Mouse (Mus musculus) hindbrain, embryonic 15.5 days (tissue): ENCODE results near the gene BC029722. TPM values are rescaled to one million over a fixed set of nuclear protein-coding genes. Genes with fewer than 3 reads are reported as not detected.

Experiments used
- ATAC-seq: fragments of 200-750 bp; cut with Nextera tagmentation; 2 replicates; pipeline ENCODE4 v1.8.0; 2017; ENCODE audit warnings: low read depth, moderate number of reproducible peaks, moderate TSS enrichment; ENCODE audit not compliant: low FRiP score
- H3K27ac ChIP-seq: fragments of 300-500 bp; sonication (generic); replicated peaks from 2 replicates; pipeline ENCODE4 v1.5.1; 2015; ENCODE audit warnings: mild to moderate bottlenecking, inconsistent platforms
- H3K27me3 ChIP-seq: fragments of 300-500 bp; sonication (generic); 2 replicates; pipeline ENCODE4 v1.6.1; 2015; ENCODE audit warnings: control low read depth, inconsistent platforms
- H3K36me3 ChIP-seq: fragments of 300-500 bp; sonication (generic); 2 replicates; pipeline ENCODE4 v1.6.1; 2015; ENCODE audit warnings: control low read depth, inconsistent platforms
- H3K4me1 ChIP-seq: fragments of 300-500 bp; sonication (generic); replicated peaks from 2 replicates; pipeline ENCODE4 v1.6.1; 2015; ENCODE audit warnings: control low read depth, inconsistent platforms
- H3K4me2 ChIP-seq: fragments of 300-500 bp; sonication (generic); 2 replicates; pipeline ENCODE4 v1.6.1; 2015; ENCODE audit warnings: moderate library complexity, mild to moderate bottlenecking, inconsistent platforms
- H3K4me3 ChIP-seq: fragments of 300-500 bp; sonication (generic); 2 replicates; pipeline ENCODE4 v1.5.1; 2015; ENCODE audit warnings: mild to moderate bottlenecking, inconsistent platforms
- H3K9ac ChIP-seq: fragments of 300-500 bp; sonication (generic); 2 replicates; pipeline ENCODE4 v1.6.1; 2015; ENCODE audit warnings: inconsistent platforms
- H3K9me3 ChIP-seq: fragments of 300-500 bp; sonication (generic); 2 replicates; pipeline ENCODE4 v1.6.1; 2016; ENCODE audit warnings: control low read depth, inconsistent platforms
- WGBS: fragments of 180-500 bp; shearing (Covaris S2); methylation state at CpG from one replicate; pipeline ENCODE4 v1.1.7; 2015; 5-methylcytosine and 5-hydroxymethylcytosine counted together
- polyA plus RNA-seq: library from polyadenylated mRNA; unstranded; fragments of >200 nt; fragmentation: Nextera tagmentation; extraction: Ambion mirVana; gene quantifications from 2 replicates; pipeline ENCODE4 v1.2.1, GENCODE M21; 2015

The BC029722 gene
- polyA plus RNA-seq, 1 experiment from 2014 or later, result 42.7 TPM

DNA sequence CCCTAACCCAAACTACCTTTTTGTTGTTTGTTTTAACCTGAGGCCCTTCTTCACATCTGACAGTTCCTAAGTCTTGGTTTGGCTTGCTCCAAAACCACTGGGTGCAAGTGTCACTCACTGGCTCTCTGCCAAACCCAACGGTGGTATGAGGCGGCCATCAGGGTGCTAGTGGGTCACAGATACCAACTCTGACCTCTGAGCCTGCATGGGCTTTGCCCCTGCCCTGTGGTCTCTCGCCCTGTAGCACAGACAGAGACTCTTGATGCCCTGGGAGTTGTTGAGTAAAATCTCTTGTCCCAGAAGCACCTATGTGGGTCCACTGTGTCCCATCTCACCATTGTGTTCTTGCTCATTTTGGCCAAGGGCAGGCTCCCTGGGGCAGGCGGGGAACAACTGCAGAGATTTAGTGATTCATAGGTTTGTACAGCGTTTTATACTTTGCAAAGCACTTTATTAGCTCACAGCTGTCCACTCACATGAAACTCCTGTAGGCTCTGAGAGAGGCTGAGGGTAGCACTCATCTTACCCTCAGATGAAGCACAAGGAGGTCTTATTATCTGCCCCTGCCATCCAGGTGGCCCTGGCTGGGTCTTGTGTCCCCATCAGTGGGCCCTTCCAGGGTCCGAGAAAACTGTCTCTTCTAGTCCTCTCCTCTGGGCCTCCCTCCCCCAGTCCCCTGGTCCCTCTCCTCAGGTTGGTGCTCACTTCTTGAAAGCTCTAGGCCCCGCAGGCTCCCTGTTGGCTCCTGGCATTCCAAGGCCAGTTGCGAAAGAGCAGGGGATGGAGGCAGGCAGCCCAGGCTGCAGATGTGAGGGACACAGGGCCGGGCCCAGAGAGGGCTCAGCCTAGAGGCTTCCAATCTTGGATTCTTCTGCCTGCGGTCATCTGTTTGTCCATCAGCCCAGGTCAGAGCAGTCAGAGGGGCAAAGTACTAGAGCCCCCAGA, 1.7 kb downstream of the BC029722 start:
- H3K4me2 ChIP-seq, result peak overlapping the region; percentile 83
- peaks cover 26% of the 10 kb centered on the region for H3K4me1 ChIP-seq
- H3K9me3 ChIP-seq, result no peaks in the 10 kb centered on the region
- H3K36me3 ChIP-seq, result peaks cover 40% of the 10 kb centered on the region
- peak overlapping the region; percentile 80 for H3K27ac ChIP-seq
- H3K27me3 ChIP-seq, result no peaks in the 10 kb centered on the region
- H3K4me3 ChIP-seq, result peak overlapping the region; percentile 58; the same call in 1 of the 2 replicates
- 81% methylated on average over 10 of the region's 10 CpGs for WGBS
- no peak for ATAC-seq
- 0 out of 2 replicates have a peak overlapping the region, but pooled peaks have one; percentile 77 for H3K9ac ChIP-seq

DNA sequence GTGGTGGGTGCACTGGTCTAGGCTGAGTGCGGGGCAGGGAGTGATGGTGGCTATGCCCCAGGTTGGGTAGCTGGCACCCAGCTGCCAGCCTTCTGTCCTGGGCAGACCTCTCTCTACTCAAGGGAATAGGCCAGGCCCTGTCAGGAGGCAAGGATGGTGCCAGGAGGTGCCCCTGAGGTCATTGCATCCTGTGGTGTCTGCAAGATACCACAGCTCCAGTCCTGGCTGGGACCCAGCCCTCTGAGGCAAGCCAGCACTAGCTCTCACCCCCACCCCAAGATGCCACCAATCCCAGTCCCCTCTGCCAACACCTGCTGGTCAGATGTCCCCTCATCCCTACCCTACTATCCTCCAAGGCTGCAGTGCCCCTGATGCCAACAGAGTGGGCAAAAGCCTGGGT, 3.0 kb downstream of the BC029722 start:
- Histone ChIP-seq H3K27ac (no peak overlapping the region), H3K27me3 (no peaks in the 10 kb centered on the region), H3K4me3 (no peak overlapping the region), H3K4me2 (no peak overlapping the region), H3K9me3 (no peaks in the 10 kb centered on the region), H3K9ac (no peak overlapping the region), H3K4me1 (peaks cover 26% of the 10 kb centered on the region), H3K36me3 (peaks cover 32% of the 10 kb centered on the region)
- no peak for ATAC-seq
- WGBS, result 100% methylated on average over 1 of the region's 1 CpGs

DNA sequence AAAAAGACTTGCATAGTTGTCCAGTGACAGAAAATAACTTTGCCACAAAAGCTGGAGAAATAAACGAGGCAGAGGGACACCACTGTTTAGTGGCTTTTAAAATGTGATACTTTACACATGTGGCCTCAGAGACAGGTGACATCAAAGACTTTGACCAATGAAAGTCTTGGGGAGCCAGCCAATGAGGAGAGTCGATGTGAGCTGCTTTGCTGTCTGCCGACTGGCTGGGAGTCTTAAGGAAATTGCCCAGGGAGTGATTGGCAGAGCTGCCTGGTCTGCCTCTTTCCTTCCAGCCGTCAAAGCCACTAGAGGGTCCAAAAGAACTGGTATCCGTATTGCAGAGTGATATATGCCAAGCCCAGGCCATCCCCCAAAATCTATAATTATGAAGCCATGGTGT, 4.4 kb downstream of the BC029722 start:
- Histone ChIP-seq H3K27ac (no peak overlapping the region), H3K36me3 (peaks cover 33% of the 10 kb centered on the region), H3K4me1 (peaks cover 25% of the 10 kb centered on the region), H3K9ac (no peak overlapping the region), H3K27me3 (no peaks in the 10 kb centered on the region), H3K4me3 (no peak overlapping the region), H3K4me2 (no peak overlapping the region), H3K9me3 (no peaks in the 10 kb centered on the region)
- no peak for ATAC-seq
- WGBS, result 31% methylated on average over 5 of the region's 5 CpGs

DNA sequence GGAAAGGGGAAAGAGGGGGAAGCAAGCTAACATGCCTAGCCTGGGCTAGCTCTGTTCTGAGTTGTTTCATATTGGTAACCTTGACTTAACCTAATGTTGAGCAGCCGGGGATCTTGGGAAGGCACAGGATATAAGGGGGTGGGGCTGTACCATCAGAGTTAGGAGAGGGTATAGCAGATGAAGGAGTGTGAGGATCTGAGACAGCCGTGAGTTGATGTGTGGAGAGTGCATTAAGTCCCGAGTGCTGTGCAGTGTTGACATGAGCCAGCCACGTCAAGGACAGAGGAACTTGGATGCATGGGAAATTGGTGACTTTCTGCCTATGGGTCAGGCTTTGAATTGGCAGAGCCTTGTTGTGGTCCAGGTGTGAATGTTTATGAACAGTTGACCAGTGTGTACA, 6.6 kb downstream of the BC029722 start:
- peaks cover 44% of the 10 kb centered on the region for H3K36me3 ChIP-seq
- H3K9ac ChIP-seq, result no peak overlapping the region
- WGBS, result 91% methylated on average over 4 of the region's 4 CpGs
- no peak overlapping the region for H3K4me2 ChIP-seq
- peaks cover 4% of the 10 kb centered on the region for H3K4me1 ChIP-seq
- no peaks in the 10 kb centered on the region for H3K9me3 ChIP-seq
- ATAC-seq, result no peak
- H3K27ac ChIP-seq, result no peak overlapping the region
- H3K4me3 ChIP-seq, result no peak overlapping the region
- no peaks in the 10 kb centered on the region for H3K27me3 ChIP-seq

DNA sequence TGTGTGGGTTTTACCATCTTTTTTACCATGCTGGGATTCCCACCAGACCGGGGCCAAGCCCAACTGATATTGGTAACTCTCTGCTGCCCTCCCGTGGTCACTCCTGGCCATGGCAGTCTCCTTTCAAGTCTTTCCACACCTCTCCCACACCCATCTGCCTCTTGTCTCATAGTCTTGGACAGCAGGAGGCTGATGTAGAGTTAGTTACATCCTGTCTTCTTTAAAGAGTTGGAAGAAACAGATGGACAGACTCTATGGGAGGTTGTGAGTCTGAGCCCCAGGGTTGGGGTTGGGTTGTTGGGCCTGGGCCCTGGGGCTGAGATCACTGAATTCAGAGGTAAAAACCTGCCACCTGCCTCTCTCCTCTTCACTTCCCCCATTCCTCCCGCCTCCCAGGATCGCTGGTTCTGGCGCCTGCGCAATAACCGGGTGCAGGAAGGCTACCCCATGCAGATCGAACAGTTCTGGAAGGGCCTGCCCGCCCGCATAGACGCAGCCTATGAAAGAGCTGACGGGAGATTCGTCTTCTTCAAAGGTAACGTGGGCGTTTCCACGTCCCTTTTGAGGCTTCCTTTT, 7.3 kb downstream of the BC029722 start:
- H3K9me3 ChIP-seq, result no peaks in the 10 kb centered on the region
- no peak for ATAC-seq
- no peak overlapping the region for H3K4me2 ChIP-seq
- no peak overlapping the region for H3K27ac ChIP-seq
- peaks cover 44% of the 10 kb centered on the region for H3K36me3 ChIP-seq
- H3K27me3 ChIP-seq, result no peaks in the 10 kb centered on the region
- no peak overlapping the region for H3K9ac ChIP-seq
- no peaks in the 10 kb centered on the region for H3K4me1 ChIP-seq
- no peak overlapping the region for H3K4me3 ChIP-seq
- 40% methylated on average over 16 of the region's 16 CpGs for WGBS

DNA sequence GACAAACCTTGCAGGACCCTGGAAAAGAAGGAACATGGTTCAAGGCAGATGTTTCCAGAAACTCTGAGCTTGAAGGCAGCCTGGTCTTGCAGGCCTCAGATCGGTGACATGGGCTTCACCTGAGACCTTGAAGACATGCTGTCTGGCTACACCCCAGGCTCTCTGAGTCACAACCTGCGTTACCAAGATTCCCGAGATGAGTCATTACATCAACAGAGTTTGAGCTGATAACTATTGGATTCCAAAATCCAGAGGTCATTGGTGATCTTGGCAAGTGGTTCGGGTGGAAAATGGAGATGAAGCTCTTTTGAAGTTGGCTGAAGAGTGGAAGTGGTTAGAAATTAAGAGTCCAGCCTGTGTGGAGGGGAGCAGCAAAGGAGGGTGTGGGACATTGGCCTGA, 9.6 kb downstream of the BC029722 start:
- ATAC-seq, result no peak
- no peaks in the 10 kb centered on the region for H3K27me3 ChIP-seq
- no peak overlapping the region for H3K27ac ChIP-seq
- 85% methylated on average over 4 of the region's 4 CpGs for WGBS
- peaks cover 31% of the 10 kb centered on the region for H3K36me3 ChIP-seq
- H3K4me3 ChIP-seq, result no peak overlapping the region
- H3K9me3 ChIP-seq, result no peaks in the 10 kb centered on the region
- H3K9ac ChIP-seq, result no peak overlapping the region
- H3K4me1 ChIP-seq, result 0 out of 2 replicates have a peak, but pooled peaks cover 3% of the 10 kb centered on the region
- H3K4me2 ChIP-seq, result no peak overlapping the region

DNA sequence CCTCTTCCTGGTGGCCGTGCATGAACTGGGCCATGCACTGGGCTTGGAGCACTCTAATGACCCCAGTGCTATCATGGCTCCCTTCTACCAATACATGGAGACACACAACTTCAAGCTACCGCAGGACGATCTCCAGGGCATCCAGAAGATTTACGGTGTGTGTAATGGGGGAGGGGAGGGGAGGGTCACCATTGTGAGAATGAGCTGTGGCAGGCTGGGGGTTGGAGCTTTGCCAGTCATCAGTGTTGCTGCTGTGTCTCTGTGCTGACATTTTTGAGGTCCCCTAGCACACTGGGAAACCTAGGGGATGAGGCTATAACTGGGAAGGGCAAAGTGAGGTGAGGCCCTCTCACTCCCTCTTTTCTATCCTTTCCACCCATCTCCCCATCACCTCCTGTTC, 11.8 kb downstream of the BC029722 start:
- H3K9ac ChIP-seq, result no peak overlapping the region
- 0 out of 2 replicates have a peak, but pooled peaks cover 3% of the 10 kb centered on the region for H3K4me1 ChIP-seq
- WGBS, result 76% methylated on average over 4 of the region's 4 CpGs
- no peak overlapping the region for H3K4me3 ChIP-seq
- no peaks in the 10 kb centered on the region for H3K27me3 ChIP-seq
- peaks cover 28% of the 10 kb centered on the region for H3K36me3 ChIP-seq
- no peaks in the 10 kb centered on the region for H3K9me3 ChIP-seq
- no peak for ATAC-seq
- no peak overlapping the region for H3K4me2 ChIP-seq
- H3K27ac ChIP-seq, result no peak overlapping the region

DNA sequence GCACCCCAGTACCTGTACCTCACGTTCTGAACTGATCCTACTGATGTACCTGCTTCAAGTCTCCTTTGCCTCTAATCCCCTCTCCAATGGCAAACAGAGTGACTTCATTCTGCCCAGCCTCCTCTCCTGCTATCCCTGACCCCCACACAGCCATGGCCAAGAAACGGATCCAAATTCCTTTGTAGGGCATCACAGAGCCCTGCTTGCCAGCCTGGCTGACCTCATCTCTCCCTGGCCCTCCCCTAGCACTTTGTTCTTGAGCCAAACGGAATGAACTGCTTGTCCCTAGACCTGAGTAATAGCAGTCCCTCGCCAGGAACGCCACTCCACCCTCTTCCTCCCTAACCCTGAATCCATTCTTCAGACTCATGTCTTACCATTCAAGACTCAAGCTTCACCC, 12.7 kb downstream of the BC029722 start:
- 74% methylated on average over 5 of the region's 5 CpGs for WGBS
- H3K4me1 ChIP-seq, result 0 out of 2 replicates have a peak, but pooled peaks cover 3% of the 10 kb centered on the region

DNA sequence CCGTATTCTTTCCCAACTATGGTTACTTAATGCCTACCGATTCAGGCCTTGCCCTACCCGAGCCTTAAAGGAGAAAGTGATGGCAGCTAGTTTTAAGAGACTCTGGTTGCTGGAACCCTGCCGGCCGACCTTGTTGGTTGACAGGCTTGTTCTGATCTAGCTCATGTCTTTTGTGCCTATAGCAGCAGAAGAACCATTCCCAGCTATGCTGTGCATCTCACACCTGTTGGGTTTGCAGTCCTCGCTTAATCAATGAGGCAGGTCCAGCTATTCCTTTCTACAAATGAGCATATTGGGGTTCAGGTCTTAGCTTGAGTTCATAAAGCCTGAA, 13.3 kb downstream of the BC029722 start:
- 0 out of 2 replicates have a peak, but pooled peaks cover 3% of the 10 kb centered on the region for H3K4me1 ChIP-seq
- peaks cover 38% of the 10 kb centered on the region for H3K36me3 ChIP-seq
- no peaks in the 10 kb centered on the region for H3K27me3 ChIP-seq
- no peak overlapping the region for H3K27ac ChIP-seq
- H3K4me3 ChIP-seq, result no peak overlapping the region
- no peaks in the 10 kb centered on the region for H3K9me3 ChIP-seq
- no peak overlapping the region for H3K9ac ChIP-seq
- H3K4me2 ChIP-seq, result no peak overlapping the region
- 86% methylated on average over 6 of the region's 6 CpGs for WGBS
- no peak for ATAC-seq

More for the DNA sequence above, 12.7 kb downstream of the BC029722 start:
- Histone ChIP-seq H3K36me3 (peaks cover 35% of the 10 kb centered on the region), H3K9me3 (no peaks in the 10 kb centered on the region), H3K9ac (no peak overlapping the region), H3K4me2 (no peak overlapping the region), H3K27me3 (no peaks in the 10 kb centered on the region), H3K27ac (no peak overlapping the region), H3K4me3 (no peak overlapping the region)
- ATAC-seq, result no peak

DNA sequence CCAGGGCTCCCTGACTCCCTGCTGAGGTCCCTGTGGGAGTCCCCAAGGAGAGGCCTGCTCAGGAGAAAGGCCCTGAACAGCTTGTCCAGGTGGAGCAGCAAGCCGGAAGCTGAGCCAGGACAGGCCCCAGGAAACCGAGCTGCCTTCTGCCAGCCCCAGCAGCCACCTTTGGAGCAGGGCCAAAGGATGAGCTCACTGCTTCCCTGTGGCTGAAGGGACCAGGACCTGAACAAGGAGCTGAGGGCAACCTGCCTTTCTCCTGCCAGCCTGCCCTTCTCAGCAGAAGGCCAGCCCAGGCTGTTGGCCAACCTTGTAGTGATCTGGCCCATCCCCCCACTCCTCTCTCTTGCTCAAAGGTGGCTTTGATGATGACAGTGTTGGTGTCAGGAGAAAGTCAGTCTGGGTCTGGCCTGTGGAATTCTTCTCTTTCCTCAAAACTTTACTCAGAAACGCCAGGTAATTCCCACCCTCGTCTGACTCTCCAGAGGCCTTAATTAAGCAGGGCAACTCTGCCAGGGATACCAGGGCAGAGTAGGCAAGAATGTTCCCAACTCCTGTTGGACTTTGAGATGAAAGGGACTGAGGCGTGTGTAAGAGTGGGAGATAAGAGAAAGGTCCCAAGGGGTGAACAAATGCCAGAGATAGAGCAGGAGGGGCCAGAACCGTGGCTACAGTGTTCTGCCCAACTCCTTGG, 13.8 kb downstream of the BC029722 start:
- H3K36me3 ChIP-seq, result peaks cover 37% of the 10 kb centered on the region

DNA sequence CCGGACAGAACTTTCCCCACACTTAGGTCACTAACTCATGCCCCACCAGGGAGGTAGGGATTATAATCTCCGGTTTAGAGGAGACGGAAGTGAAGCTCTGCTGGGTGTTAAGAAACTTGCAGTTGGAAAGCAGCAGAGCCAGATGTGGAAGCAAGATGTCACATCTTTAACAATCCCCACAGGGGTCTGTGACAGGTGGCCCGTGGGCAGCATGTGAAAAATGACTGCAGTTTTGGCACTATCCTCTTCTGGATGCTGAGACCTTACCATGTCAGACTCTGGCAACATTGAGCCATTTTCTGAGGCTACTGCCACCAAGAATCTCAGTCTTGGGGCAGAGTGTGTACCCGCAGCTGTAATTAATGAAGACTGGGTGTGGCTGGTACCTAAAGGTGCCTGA, 15.2 kb downstream of the BC029722 start:
- 77% methylated on average over 5 of the region's 5 CpGs for WGBS
- no peak for ATAC-seq
- Histone ChIP-seq H3K4me3 (no peak overlapping the region), H3K27me3 (no peaks in the 10 kb centered on the region), H3K4me2 (no peak overlapping the region), H3K9me3 (no peaks in the 10 kb centered on the region), H3K36me3 (peaks cover 43% of the 10 kb centered on the region), H3K4me1 (0 out of 2 replicates have a peak, but pooled peaks cover 3% of the 10 kb centered on the region), H3K9ac (no peak overlapping the region), H3K27ac (no peak overlapping the region)

More for the DNA sequence above, 13.8 kb downstream of the BC029722 start:
- no peak overlapping the region for H3K9ac ChIP-seq
- H3K4me3 ChIP-seq, result no peak overlapping the region
- H3K4me2 ChIP-seq, result no peak overlapping the region
- no peaks in the 10 kb centered on the region for H3K9me3 ChIP-seq
- 0 out of 2 replicates have a peak, but pooled peaks cover 3% of the 10 kb centered on the region for H3K4me1 ChIP-seq
- ATAC-seq, result peak; percentile 46; the same call in 1 of the 2 replicates
- 59% methylated on average over 6 of the region's 6 CpGs for WGBS
- H3K27ac ChIP-seq, result no peak overlapping the region; the same call in 1 of the 2 replicates
- no peaks in the 10 kb centered on the region for H3K27me3 ChIP-seq

DNA sequence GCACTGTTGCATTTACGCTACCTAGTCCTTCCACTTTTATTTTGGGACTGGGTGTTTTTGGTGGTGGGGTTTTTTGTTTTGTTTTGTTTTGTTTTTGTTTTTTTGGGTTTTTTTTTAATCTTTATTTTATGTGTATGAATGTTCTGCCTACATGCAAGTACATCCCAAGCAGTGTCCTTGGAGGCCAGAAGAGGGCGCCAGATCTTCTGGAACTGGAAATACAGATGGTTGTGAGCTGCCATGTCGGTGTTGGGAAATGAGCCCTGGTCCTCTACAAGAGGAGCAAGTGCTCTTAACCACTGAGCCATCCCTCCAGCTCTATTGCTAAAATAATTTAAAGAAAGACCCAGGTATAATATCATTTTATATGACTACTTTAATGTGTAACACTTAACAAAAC, 16.5 kb downstream of the BC029722 start:
- Histone ChIP-seq H3K9me3 (no peaks in the 10 kb centered on the region), H3K27ac (no peak overlapping the region), H3K4me3 (no peak overlapping the region), H3K9ac (no peak overlapping the region), H3K4me1 (0 out of 2 replicates have a peak, but pooled peaks cover 3% of the 10 kb centered on the region), H3K4me2 (no peak overlapping the region), H3K36me3 (peaks cover 43% of the 10 kb centered on the region), H3K27me3 (no peaks in the 10 kb centered on the region)
- no peak for ATAC-seq
- WGBS, result 63% methylated on average over 3 of the region's 3 CpGs
